Mouse (Mus musculus) C2C12 (cell line): ENCODE data around the gene Raet1e.
"Not testable (repeated sequence)": the region's sequence is repeated elsewhere in the genome, so short reads cannot be mapped to it uniquely, and the experiment has no call there.

Experiments used
- CEBPB ChIP-seq: IDR thresholded peaks from one replicate; pipeline ENCODE4 v1.6.1; 2011; ENCODE audit warnings: low read depth, mild to moderate bottlenecking, control low read depth, moderate library complexity
- CTCF ChIP-seq: IDR thresholded peaks from one replicate; pipeline ENCODE4 v1.5.1; 2011; ENCODE audit not compliant: control insufficient read depth, insufficient read depth, insufficient read length
- MAX ChIP-seq: IDR thresholded peaks from one replicate; pipeline ENCODE4 v1.6.1; 2011; ENCODE audit warnings: mild to moderate bottlenecking, control low read depth
- MYOD1 ChIP-seq: IDR thresholded peaks from one replicate; pipeline ENCODE4 v1.6.1; 2011; ENCODE audit warnings: low read depth; ENCODE audit not compliant: control insufficient read depth, insufficient read length
- MYOG ChIP-seq: IDR thresholded peaks from one replicate; pipeline ENCODE4 v1.6.1; 2011; ENCODE audit not compliant: control insufficient read depth, insufficient read length; ENCODE audit errors: extremely low read depth
- USF1 ChIP-seq: IDR thresholded peaks from one replicate; pipeline ENCODE4 v1.6.1; 2011; ENCODE audit warnings: low read depth, mild to moderate bottlenecking, control low read depth, moderate library complexity

GRCm38 (mm10) chr10:22167061-22167460 is 8.7 kb downstream of the Raet1e start:
- not testable (repeated sequence) for TF ChIP-seq USF1, CTCF, MYOG, MAX, MYOD1, CEBPB
